Mouse (Mus musculus): Measurements from ENCODE around the gene Nkg7. TPM values are rescaled to one million over a fixed set of nuclear protein-coding genes. Genes with fewer than 3 reads are reported as not detected.

Nkg7 gene
- polyA plus RNA-seq, 1 experiment from 2014 or later, result 0.62 TPM

GRCm38 (mm10) chr7:43441071-43441470 is 4.2 kb downstream of the Nkg7 start:
- H3K9me3 ChIP-seq (ENCODE audit: control insufficient read depth, low read length), result no peaks in the 10 kb centered on the region
- no peaks in the 10 kb centered on the region for H3K36me3 ChIP-seq (ENCODE audit: control insufficient read depth, insufficient read depth, low read length)
- ATAC-seq (ENCODE audit: low FRiP score, low TSS enrichment) (no peak), DNase-seq (ENCODE audit: low spot score) (no peak)
- no peaks in the 10 kb centered on the region for H3K27me3 ChIP-seq (ENCODE audit: control insufficient read depth, insufficient read depth, low read length)
- no peak overlapping the region for H3K27ac ChIP-seq (replicated peaks)
- H3K9ac ChIP-seq (ENCODE audit: low read length), result no peak overlapping the region
- no peak overlapping the region for H3K4me2 ChIP-seq (replicated peaks; ENCODE audit: low read depth)
- no peak overlapping the region for H3K4me3 ChIP-seq (ENCODE audit: low read depth, low read length)
- H3K4me1 ChIP-seq (replicated peaks; ENCODE audit: control insufficient read depth, insufficient read depth), result peaks cover 5% of the 10 kb centered on the region; the same call in 1 of the 2 replicates
- no peak for TF ChIP-seq EP300 (optimal IDR thresholded peaks at IDR 0.05)
- no peak for TF ChIP-seq CTCF (IDR thresholded peaks at IDR 0.05; ENCODE audit: low read depth)
- WGBS, result 76% methylated on average over 3 of the region's 3 CpGs

GRCm38 (mm10) chr7:43442684-43443083 is 5.8 kb downstream of the Nkg7 start:
- TF ChIP-seq EP300 (optimal IDR thresholded peaks at IDR 0.05) (no peak), CTCF (IDR thresholded peaks at IDR 0.05; ENCODE audit: low read depth) (no peak)
- ATAC-seq (ENCODE audit: low FRiP score, low TSS enrichment), result no peak

GRCm38 (mm10) chr7:43443126-43443916 is 6.4 kb downstream of the Nkg7 start:
- Histone ChIP-seq H3K9ac (ENCODE audit: low read length) (peak overlapping the region; percentile 71), H3K36me3 (ENCODE audit: control insufficient read depth, insufficient read depth, low read length) (no peaks in the 10 kb centered on the region), H3K27me3 (ENCODE audit: control insufficient read depth, insufficient read depth, low read length) (no peaks in the 10 kb centered on the region), H3K9me3 (ENCODE audit: control insufficient read depth, low read length) (no peaks in the 10 kb centered on the region), H3K4me3 (ENCODE audit: low read depth, low read length) (peak overlapping the region; percentile 54), H3K4me1 (replicated peaks; ENCODE audit: control insufficient read depth, insufficient read depth) (peaks cover 5% of the 10 kb centered on the region; the same call in 1 of the 2 replicates), H3K4me2 (replicated peaks; ENCODE audit: low read depth) (peak overlapping the region; percentile 69), H3K27ac (replicated peaks) (peak overlapping the region; percentile 98)
- ATAC-seq (ENCODE audit: low FRiP score, low TSS enrichment), result peak; percentile 94
- TF ChIP-seq EP300 (optimal IDR thresholded peaks at IDR 0.05) (no peak), CTCF (IDR thresholded peaks at IDR 0.05; ENCODE audit: low read depth) (no peak; the same call in 1 of the 2 replicates)
- WGBS, result under 1% methylated on average over 36 of the region's 36 CpGs
- peak; percentile 87 for DNase-seq (ENCODE audit: low spot score)

More at GRCm38 (mm10) chr7:43442684-43443083, 5.8 kb downstream of the Nkg7 start:
- Histone ChIP-seq H3K27ac (replicated peaks) (peak overlapping the region; percentile 98), H3K36me3 (ENCODE audit: control insufficient read depth, insufficient read depth, low read length) (no peaks in the 10 kb centered on the region), H3K4me1 (replicated peaks; ENCODE audit: control insufficient read depth, insufficient read depth) (peaks cover 5% of the 10 kb centered on the region; the same call in 1 of the 2 replicates), H3K4me2 (replicated peaks; ENCODE audit: low read depth) (peak overlapping the region; percentile 69), H3K27me3 (ENCODE audit: control insufficient read depth, insufficient read depth, low read length) (no peaks in the 10 kb centered on the region), H3K9ac (ENCODE audit: low read length) (peak overlapping the region; percentile 71), H3K9me3 (ENCODE audit: control insufficient read depth, low read length) (no peaks in the 10 kb centered on the region), H3K4me3 (ENCODE audit: low read depth, low read length) (peak overlapping the region; percentile 54)
- 8% methylated on average over 9 of the region's 9 CpGs for WGBS
- DNase-seq (ENCODE audit: low spot score), result peak; percentile 35

GRCm38 (mm10) chr7:43443917-43444293 is 7.0 kb downstream of the Nkg7 start, which contains the start of the genes Etfb and Gm45233:
TSS of gene Etfb (plus strand) at chr7:43444083.
TSS of gene Gm45233 (plus strand) at chr7:43444128.
- H3K36me3 ChIP-seq (ENCODE audit: control insufficient read depth, insufficient read depth, low read length), result no peaks in the 10 kb centered on the region
- H3K4me2 ChIP-seq (replicated peaks; ENCODE audit: low read depth), result peak within 1 kb of the TSS; percentile 69
- H3K9me3 ChIP-seq (ENCODE audit: control insufficient read depth, low read length), result no peaks in the 10 kb centered on the region
- peaks cover 5% of the 10 kb centered on the region; the same call in 1 of the 2 replicates for H3K4me1 ChIP-seq (replicated peaks; ENCODE audit: control insufficient read depth, insufficient read depth)
- H3K9ac ChIP-seq (ENCODE audit: low read length), result peak within 1 kb of the TSS; percentile 71
- H3K27me3 ChIP-seq (ENCODE audit: control insufficient read depth, insufficient read depth, low read length), result no peaks in the 10 kb centered on the region
- DNase-seq (ENCODE audit: low spot score), result peak; percentile 96
- H3K27ac ChIP-seq (replicated peaks), result peak within 1 kb of the TSS; percentile 98
- H3K4me3 ChIP-seq (ENCODE audit: low read depth, low read length), result peak within 1 kb of the TSS; percentile 54
- WGBS, result under 1% methylated on average over 26 of the region's 27 CpGs
- ATAC-seq (ENCODE audit: low FRiP score, low TSS enrichment), result peak; percentile 97
- no peak for TF ChIP-seq EP300 (optimal IDR thresholded peaks at IDR 0.05)
- TF ChIP-seq CTCF (IDR thresholded peaks at IDR 0.05; ENCODE audit: low read depth), result peak; percentile 23

- DNase-seq (ENCODE audit: low spot score), result no peak
- peaks cover 2% of the 10 kb centered on the region; the same call in 1 of the 2 replicates for H3K4me1 ChIP-seq (replicated peaks; ENCODE audit: control insufficient read depth, insufficient read depth)
- 64% methylated on average over 4 of the region's 4 CpGs for WGBS
- no peak overlapping the region for H3K4me2 ChIP-seq (replicated peaks; ENCODE audit: low read depth)
- no peaks in the 10 kb centered on the region for H3K27me3 ChIP-seq (ENCODE audit: control insufficient read depth, insufficient read depth, low read length)
- H3K27ac ChIP-seq (replicated peaks), result no peak overlapping the region
- TF ChIP-seq CTCF (IDR thresholded peaks at IDR 0.05; ENCODE audit: low read depth) (no peak), EP300 (optimal IDR thresholded peaks at IDR 0.05) (no peak)
- no peak overlapping the region for H3K4me3 ChIP-seq (ENCODE audit: low read depth, low read length)
- no peak overlapping the region for H3K9ac ChIP-seq (ENCODE audit: low read length)
- H3K36me3 ChIP-seq (ENCODE audit: control insufficient read depth, insufficient read depth, low read length), result peaks cover 4% of the 10 kb centered on the region; the same call in 1 of the 2 replicates
- no peaks in the 10 kb centered on the region for H3K9me3 ChIP-seq (ENCODE audit: control insufficient read depth, low read length)
- ATAC-seq (ENCODE audit: low FRiP score, low TSS enrichment), result no peak
These were observed 10.9 kb downstream of the Nkg7 start for GRCm38 (mm10) chr7:43447801-43448200.

GRCm38 (mm10) chr7:43448246-43448645 is 11.4 kb downstream of the Nkg7 start:
- no peaks in the 10 kb centered on the region for H3K9me3 ChIP-seq (ENCODE audit: control insufficient read depth, low read length)
- H3K27ac ChIP-seq (replicated peaks), result no peak overlapping the region
- H3K36me3 ChIP-seq (ENCODE audit: control insufficient read depth, insufficient read depth, low read length), result peaks cover 4% of the 10 kb centered on the region
- H3K4me3 ChIP-seq (ENCODE audit: low read depth, low read length), result no peak overlapping the region
- no peak overlapping the region for H3K9ac ChIP-seq (ENCODE audit: low read length)
- 0 out of 2 replicates have a peak, but pooled peaks cover 2% of the 10 kb centered on the region for H3K4me1 ChIP-seq (replicated peaks; ENCODE audit: control insufficient read depth, insufficient read depth)
- ATAC-seq (ENCODE audit: low FRiP score, low TSS enrichment) (no peak), DNase-seq (ENCODE audit: low spot score) (no peak)
- no peak overlapping the region for H3K4me2 ChIP-seq (replicated peaks; ENCODE audit: low read depth)
- WGBS, result 82% methylated on average over 3 of the region's 3 CpGs
- H3K27me3 ChIP-seq (ENCODE audit: control insufficient read depth, insufficient read depth, low read length), result no peaks in the 10 kb centered on the region
- no peak for TF ChIP-seq CTCF (IDR thresholded peaks at IDR 0.05; ENCODE audit: low read depth)
- TF ChIP-seq EP300 (optimal IDR thresholded peaks at IDR 0.05), result no peak
